Mouse (Mus musculus): ENCODE data around the gene Nop9. TPM values are rescaled to one million over a fixed set of nuclear protein-coding genes. Genes with fewer than 3 reads are reported as not detected.

Gene Nop9
- total and polyA plus RNA-seq, 3 experiments: 9.9 to 17.7 (median 17.6) TPM

GRCm38 (mm10) chr14:55769087-55769703, 23.7 kb downstream of the Nop9 start:
- DNase-seq: no peak

DNA sequence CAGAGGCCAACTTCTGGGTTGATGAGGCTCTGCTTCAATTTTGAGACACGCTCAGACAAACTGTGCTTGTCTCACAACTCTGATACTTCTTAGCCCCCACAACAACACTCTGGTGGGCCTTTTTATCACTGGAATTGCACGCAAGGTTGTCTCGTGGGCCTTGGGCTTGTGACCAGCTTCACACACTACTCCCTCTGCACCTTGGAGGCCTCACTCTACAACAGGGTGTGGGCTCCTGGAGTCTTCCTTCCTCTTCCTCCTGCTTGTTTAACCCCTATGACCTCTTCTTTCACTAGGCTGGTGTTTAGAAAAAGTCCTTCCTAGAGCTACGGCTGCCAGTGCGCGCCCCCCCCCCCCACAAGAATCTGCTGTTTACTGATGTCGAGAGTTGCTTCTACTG, 31.2 kb downstream of the Nop9 start:
- DNase-seq: no peak

GRCm38 (mm10) chr14:55777176-55777575, 31.7 kb downstream of the Nop9 start:
- DNase-seq: no peak

DNA sequence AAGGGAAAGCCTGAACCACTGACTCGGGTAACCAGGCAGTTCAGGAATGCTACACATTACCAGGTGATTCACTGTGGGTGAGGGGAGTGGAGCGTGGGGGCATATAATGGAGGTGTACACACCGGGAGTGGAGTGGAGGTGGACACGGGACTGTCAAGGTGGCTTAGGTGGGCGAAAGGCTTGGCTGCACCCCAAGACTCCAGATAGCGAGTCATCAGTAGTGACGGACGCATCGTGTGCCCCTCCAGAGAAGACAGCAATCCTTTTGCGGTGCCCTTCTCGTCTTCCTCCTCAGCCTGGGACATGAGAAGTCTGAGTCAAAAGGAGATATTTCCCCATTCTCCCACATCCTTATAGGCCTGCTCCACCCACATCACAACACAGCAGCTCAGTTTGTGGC, 32.3 kb downstream of the Nop9 start:
- DNase-seq: no peak

- no peak for DNase-seq
These were observed 33.2 kb downstream of the Nop9 start for GRCm38 (mm10) chr14:55778686-55779085.

- DNase-seq: no peak
These were observed 34.2 kb downstream of the Nop9 start for GRCm38 (mm10) chr14:55779656-55780055.

DNA sequence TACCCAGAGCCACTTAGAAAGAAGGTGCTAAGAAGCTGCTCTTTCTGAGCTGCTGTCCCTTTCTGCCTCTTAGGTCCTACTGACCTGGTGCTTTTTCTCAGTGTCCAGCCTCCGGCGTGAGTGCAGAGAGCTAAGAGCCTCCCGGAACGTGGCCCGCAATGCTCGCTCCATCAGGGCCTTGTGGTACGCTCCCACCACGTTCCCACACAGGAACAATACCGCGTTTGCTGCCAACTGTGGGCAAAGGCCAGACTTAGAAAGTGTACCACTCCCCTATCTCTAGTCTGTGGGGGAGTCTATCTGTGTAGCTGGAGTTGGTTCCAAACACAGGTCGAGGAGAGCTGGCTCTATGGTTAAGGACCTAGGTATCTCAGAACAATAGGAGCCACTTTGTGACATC, 35.2 kb downstream of the Nop9 start:
- DNase-seq: no peak

GRCm38 (mm10) chr14:55781310-55781709, 35.8 kb downstream of the Nop9 start:
- peak; percentile 76 for DNase-seq

DNA sequence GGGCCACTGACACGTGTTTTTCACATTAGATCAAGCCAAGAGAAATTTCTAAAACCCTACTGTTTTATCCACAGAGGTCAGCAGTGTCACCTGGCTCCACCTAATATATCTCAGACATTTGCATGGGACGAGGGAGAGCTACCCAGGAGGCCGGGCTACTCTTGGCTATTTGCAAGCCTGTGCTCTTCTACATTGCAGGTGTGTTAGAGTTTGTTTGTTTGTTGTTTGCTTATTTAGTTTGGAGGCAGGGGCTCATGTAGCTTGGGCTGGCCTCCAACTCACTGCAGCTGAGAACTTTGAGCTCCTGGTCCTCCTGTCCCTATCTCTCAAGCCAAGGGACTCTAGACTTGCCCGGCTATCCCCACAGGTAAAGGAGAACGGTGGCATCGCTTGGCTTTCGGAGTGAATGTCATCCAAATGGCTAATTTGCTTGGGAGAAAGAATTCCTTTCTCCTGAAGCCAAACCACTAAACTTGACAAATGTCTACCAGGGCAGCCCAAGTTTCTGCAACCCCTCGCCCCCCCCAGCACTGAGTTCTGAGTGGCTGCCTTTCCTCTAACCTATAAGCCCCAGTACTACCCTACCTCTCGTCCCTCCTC, 37.0 kb downstream of the Nop9 start:
- DNase-seq: no peak

- DNase-seq: no peak
These were observed 37.9 kb downstream of the Nop9 start for GRCm38 (mm10) chr14:55783171-55783957.

- no peak for DNase-seq
These were observed 38.4 kb downstream of the Nop9 start, which contains the start of gene Adcy4 for GRCm38 (mm10) chr14:55783958-55784235. Adcy4 (minus strand) TSS chr14:55784095.

- DNase-seq: no peak
These were observed 39.7 kb downstream of the Nop9 start for GRCm38 (mm10) chr14:55785195-55785594.

DNA sequence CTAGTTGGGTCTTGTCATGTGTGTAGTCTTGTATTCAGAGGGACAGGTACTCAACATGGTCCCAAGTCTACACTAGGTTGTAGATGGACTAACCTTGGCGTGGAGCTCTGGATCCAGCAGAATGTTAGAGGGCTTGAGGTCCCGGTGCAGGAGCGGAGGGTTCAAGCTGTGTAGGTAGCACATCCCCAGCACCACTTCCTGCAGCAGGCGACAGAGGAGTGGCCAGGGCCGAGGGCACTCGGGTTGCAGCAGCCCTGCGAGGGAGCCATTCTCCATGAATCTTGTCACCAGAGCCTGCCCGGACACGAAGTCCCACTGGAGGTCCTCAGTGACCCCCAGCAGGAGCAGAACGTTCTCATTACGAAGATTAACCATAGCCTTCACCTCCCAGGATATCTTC, 42.2 kb downstream of the Nop9 start:
- no peak for DNase-seq

DNA sequence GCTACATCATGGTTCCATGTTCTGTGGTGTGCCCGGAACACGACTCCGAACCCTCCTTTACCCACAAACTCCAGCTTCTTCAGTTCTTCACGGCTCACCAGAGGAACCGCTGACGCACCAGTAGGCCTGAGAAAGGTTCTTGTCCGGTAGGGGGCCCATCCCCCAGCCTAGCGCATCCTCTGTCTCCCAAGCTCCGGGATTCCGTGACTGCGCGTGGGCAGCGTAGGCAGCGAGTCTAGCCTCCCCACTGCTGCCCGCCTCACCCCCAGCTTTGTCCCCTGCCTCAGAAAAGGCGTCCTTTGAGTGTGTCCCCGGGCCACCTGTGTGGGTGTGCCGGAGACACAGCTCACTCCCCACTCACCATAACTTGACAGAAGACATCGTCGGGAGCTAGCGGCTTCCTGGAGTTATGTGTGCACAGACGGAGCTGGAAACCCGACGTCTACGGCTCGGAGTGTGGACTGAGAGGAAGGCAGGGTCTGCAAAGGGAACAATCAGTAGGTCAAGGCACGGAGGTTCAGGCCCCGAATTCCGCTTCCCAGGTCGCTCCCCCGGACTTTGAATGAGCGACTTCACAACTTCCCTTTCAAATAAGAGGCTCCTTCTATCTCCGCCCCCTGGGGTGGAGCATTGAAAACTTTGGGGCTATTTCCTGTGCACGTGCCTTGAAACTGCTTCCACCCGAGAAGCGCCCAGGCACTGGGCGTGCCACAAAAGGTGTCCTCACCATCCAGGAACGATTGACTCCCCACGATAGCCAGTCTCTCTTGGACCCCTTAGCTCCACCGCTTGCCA, 43.0 kb downstream of the Nop9 start, which contains the start of gene Ripk3:
Ripk3 (minus strand) TSS at position 610 of the 795 bp plus-strand sequence.
- peak; percentile 56 for DNase-seq

DNA sequence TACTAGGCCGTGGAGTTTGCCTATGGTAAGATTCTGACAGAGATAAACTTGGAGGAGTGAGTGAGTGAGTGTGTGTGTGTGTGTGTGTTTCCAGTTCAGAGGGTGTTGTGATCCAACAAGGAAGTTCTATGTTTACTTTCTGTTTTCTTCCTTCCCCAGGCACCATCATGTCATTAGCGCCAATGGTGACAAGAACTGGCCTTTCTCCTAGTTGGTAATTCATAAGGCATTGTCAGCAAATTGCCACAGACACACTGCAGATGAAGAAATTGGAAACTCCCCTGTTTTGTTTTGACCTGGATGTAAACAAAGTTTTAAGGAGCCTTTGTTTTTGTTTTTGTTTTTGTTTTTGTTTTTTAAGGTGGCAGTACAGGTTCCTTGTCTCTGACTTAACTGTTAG, 48.0 kb downstream of the Nop9 start:
- DNase-seq: no peak

GRCm38 (mm10) chr14:55793946-55794345, 48.5 kb downstream of the Nop9 start:
- DNase-seq: no peak

GRCm38 (mm10) chr14:55795380-55796163, 50.1 kb downstream of the Nop9 start:
- no peak for DNase-seq
